Mouse (Mus musculus): ENCODE results near the gene Fam151a.
"Not testable (repeated sequence)": the region's sequence is repeated elsewhere in the genome, so short reads cannot be mapped to it uniquely, and the experiment has no call there.

- TF ChIP-seq GATA1, TAL1 (IDR thresholded peaks at IDR 0.05; ENCODE audit: low read length): not testable (repeated sequence)
Measured at GRCm38 (mm10) chr4:106775767-106776166, 42.1 kb downstream of the Fam151a start.

Measured in erythroblast, embryonic 14.5 days (primary cell).